Mouse (Mus musculus) CH12F3 (cell line): Measurements from ENCODE around the gene Lzts2.

Experiments
- in situ Hi-C: fragments of 300-500 bp; cut with MboI; formaldehyde crosslinking; loops from 2 replicates; pipeline ENCODE4 v1.14.3; 2020; ENCODE audit warnings: low sequenced_read_pairs

The Lzts2 gene

DNA sequence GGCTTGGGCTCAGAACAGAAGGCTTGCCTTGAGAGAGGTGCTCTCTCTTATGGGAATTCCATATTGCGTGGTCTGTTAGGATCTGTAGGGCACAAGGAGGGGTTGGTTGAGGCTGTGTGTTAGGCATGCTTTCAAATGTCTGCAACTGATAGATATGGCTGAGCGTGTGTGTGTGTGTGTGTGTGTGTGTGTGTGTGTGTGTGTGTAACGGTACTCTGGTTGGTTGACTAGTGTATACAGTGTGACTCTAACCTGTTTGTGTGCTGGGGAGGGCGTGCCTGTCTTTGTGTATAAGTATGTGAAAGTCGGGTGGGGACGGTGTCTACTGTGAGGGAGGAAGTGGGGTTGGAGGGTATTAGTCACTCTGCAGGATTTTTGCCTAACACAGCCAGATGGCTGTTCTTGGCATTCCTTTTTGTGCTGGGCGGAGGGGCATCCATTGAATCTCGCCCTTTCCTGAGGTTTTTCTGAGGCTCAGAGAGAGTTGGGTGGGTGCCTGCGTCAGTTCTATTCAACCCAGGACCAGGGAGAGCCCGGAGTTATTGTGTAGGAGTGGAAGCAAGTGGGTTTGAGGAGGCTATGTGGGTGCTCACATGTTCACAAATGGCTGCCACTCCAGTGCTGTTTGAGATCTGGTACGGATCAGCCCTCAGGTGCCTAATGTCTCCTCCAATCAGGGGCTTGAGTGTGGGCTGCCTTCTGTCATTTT, 33.9 kb downstream of the Lzts2 start:
- in situ Hi-C loops: no loop called here

DNA sequence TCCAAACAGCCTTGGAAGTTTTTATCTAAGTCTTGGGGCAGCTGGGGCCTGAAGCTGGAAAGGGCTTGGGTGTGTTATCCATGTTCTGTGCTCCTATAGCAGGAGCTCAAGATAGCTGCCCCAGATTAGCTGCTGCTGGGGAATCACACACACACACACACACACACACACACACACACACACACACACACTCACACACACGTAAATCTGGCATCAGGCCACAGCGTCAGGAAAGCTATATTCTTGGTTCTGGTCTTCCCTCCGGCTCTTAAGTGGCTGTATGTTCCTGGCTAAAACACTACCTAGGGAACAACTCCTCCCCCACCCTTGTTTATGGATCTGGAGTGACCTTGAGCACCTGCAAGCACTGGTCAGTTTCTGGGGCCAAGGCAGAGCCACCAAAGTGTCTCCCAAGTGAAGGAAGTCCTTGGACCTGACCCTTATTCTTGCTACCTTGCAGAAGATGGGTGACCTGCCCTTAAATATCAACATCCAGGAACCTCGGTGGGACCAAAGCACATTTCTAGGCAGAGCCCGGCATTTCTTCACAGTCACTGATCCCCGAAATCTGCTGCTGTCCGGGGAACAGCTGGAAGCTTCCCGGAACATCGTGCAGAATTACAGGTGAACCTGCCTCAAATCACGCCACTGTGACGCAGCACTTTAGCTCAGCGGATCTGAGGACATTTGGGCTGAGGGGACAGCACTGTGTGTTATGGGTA, 34.6 kb downstream of the Lzts2 start:
- in situ Hi-C loops: no loop called here

DNA sequence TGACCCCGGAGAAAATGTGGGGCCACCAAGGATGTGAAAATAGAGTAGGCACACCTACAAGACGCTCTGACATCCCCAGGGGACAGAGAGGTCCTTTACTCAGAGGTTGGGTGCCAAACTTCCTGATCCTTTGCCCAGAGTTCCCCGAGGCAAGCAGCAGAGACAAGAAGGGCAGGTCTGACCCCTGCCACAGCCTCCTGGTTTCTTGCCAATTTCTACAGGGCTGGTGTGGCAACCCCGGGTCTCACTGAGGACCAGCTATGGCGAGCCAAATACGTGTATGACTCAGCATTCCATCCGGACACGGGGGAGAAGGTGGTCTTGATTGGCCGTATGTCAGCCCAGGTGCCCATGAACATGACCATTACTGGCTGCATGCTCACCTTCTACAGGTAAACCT, 35.3 kb downstream of the Lzts2 start:
- in situ Hi-C loops: no loop called here

DNA sequence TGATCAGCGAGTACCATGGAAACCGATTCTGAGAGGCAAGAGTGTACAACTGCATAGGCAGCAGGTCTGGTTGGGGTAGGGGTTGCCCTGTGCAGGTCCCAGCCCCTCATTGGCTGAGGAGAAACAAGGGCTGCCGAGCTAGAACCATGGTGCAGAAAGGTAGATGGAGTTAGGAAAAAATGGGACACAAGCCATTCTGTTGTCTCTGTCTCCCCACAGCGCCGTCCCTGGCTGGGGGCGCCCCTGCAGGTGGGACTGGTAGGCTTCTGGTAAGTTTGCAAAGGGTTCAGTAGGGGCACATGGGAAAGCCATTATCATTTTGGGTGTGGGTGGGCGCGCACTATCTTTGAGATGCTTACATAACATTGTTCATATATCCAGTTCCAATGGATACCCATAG, 39.2 kb downstream of the Lzts2 start:
- in situ Hi-C loops: no loop called here

DNA sequence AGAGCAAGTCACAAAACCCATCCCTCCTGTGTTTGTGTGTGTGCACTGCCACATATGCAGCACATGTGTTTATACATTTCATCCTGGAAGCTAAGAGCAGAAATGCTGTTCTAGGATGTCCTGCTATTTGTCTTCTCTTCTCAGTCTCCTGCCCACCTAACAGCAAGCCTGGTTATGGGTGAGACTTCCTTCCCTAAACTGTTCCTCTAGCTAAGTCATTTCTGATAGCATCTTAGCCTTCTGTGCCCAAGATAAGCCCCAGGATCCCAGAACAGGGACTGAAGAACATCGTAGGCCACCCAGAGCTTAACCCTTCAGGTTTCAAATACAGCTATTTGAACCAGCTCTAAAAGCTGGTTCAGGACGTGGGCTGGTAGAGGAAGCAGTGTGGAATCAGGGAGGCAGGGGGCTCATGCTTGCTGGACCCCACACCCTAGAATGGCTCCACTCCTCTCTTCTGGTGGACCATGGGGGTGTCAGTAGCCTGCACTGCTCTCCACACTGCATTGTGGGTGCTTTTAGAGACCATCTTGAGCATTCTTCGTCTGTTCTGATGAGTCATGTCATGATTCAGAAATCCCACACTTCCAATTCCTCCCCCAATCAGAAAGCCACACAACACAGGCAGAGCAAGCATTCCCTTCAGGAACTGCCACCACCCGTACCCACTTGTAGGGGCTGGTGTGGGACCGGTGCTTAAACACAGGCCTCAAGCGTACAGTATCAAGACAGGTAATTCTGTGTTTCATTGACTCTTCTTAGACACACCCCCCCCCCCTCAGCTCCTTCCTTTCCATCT, 40.9 kb downstream of the Lzts2 start:
- in situ Hi-C loops: no loop called here

DNA sequence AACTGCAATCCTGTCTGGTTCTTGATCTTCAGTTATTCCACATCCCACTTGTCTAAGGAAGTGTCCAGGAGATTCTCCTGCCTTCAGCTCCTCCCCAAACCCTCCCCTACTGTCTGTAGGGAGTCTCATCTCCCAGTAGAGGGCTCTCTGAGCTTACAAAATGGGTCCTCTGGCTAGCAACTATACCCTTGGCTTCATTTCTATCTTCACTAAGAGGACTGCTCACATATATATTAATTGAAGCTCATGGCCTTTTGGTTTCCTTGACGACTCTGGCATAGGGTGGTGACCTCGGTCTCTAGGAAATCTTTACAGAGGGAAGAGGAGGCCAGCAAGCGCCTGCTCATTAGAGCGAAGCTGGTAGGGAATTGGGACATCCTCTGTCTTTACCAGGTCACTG, 42.1 kb downstream of the Lzts2 start:
- in situ Hi-C loops: no loop called here

DNA sequence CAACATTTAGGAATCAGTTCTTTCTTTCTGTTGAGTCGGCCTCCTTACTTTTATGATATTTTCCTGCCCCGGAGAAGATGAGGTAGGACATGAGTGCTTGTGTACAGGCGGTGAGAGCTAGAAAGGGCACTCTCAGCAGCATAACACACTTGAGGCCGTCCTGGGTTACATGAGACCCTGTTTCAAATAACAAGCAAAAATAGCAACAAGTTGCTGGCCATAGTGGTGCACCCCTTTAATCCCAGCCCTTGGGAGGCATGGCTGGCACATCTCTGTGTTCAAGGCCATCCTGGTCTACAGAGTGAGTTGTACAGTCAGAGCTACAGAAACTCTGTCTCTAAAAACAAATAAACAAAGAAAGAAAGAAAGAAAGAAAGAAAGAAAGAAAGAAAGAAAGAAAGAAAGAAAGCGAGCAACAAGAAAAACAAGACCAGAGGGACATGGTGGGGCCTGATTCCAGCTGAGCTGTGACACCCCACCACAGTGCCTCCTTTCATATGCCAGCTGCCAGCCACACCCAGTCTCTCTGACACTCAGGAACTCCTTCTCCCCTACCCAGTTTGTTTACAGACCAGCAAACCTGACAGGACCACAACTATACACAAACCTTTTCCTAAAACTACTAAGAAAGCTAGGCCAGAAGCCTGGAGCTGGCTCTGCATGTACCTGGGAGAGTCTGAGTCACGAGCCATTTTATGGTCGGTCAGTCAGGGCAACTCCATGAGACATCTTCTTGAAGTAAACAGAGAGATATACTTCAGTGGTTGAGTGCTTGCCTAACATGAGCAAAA, 42.9 kb downstream of the Lzts2 start:
- in situ Hi-C loops: no loop called here

DNA sequence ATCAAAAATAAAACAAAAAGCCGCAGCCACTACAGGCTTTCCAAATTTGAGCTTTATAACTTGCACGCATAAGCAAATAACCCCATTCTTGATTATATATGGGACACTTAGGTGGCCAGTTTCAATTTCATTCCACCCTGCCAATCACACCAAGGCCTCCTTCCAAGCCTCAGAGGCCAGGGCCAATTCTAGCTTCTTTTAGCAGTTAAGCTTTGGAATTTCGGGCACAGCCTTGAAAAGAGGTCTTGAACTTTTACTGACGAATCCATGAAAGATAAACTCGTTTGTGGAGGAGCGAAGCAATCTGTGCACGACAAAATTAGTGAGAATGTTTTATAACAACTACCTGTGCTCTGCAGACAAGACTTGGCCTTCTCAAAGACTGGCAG, 43.5 kb downstream of the Lzts2 start:
- in situ Hi-C loops: no loop called here

DNA sequence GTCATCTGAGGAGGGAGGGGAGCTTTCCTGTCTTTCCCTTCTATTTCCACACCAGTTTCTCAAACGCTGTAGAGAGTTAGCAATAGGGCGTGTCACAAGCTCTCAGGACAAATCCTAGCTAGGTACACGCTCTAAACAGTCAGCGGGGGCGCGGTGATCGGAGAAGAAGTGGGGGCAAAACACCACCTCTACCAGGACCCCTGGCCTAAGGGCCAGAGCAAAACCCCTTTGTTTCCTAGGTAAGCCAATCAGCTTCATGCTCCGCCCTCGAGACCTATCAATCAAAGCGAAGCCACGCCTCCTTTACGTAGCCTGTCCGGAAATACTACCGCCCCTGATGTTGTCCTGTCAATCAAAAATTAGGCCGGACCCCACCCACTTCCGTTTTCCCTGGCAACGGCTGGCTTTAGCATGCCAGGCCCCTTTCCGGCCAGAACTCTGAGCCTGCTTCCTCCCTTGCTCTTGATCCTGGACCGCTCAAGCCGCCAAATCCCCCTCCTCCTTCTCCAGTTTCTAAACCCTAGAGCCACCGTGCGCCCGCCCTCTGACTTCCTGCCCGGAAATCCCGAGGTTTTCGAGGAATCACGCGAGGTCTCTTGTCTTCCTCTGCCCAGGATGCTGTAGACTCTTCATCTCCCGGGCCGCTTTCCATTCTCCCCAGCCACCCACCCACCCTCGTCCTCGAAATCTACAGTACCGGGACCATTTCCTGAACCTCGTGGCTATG, 44.1 kb downstream of the Lzts2 start:
- in situ Hi-C loops: no loop called here

DNA sequence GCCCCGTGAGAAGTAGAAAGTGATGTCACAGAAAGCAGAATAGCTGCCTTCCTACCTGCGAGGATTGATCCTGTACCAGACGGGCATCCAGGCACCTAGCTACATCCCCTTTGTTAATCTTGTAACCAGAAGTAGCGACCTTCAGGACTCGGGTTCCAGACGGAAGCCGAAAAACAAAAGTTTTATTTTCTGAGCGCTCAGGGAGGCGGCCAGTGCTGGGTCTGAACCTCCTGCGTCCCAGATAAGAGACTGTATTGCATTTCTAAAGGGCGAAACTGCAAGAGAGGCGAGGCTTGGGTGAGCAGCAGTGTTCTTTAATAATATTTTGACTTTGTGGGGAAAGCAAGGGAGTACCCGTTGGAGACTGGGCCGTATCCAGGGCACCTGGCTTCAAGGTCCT, 44.6 kb downstream of the Lzts2 start:
- in situ Hi-C loops: no loop called here

DNA sequence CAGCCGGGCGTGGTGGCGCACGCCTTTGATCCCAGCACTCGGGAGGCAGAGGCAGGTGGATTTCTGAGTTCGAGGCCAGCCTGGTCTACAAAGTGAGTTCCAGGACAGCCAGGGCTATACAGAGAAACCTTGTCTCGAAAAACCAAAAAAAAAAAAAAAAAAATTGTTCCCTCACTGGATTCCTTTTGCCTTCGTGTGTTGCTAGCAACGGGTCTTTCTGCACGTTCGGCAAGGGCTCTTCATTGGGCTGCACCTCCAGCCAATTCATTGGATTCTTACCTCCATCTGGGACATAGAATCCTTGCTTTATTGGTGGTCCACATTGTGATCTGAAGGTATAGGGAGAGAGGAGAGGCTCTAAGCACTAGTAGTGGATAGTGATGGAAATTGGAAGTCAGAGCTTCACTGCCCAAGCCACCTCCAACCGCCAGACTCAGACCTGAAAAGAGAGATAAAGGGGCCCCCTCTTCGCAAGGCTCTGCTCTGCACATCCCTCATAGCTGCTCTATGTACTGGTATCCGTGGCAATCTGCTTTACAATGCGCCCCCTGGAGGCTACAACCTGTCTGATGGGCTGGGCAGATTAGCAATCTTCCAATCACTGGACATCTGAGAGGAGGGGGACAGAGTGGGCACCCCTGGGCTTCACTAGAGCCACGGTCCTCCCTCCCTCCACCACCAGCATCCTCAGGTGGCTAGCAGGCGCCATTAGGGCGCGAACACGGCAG, 49.5 kb downstream of the Lzts2 start:
- in situ Hi-C loops: no loop called here

DNA sequence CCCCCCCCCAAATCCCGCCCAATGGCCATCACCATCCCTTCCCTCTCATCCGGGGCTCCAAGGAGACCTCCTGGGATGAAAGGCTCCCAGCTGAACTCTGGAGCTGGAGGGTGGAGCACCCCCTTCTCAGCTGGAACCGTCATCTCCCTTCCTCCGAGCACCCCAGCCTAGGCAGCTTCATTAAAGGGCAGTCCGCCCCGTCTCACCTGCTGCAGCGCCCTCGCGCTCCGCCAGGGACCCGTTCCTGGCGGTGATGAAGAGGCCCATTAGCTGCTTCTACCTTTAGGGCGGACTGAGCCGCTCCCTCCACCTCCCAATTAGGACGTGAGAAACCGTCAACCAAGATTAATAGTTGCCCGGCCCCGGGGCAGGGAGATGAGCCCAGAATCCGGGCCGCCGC, 51.0 kb downstream of the Lzts2 start:
- in situ Hi-C loops: no loop called here

DNA sequence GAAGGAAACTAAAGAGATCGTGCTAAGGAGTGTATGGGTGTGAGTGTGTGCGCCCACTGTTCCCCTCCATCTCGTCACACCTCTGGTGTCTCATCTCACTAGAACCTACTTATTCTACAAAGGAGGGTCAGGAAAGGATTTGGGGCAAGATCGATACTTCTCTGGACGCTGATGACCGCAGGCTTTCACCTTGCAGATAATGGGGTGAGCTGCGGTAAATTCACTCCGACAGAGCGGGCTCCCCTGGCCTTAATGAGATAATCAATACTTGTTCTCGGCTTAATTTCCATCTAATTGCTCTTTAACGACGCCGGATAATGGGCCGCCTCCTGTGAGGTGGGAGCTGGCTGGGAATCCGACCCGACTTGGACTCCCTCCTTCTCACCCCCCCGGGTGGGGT, 53.0 kb downstream of the Lzts2 start:
- in situ Hi-C loops: no loop called here

DNA sequence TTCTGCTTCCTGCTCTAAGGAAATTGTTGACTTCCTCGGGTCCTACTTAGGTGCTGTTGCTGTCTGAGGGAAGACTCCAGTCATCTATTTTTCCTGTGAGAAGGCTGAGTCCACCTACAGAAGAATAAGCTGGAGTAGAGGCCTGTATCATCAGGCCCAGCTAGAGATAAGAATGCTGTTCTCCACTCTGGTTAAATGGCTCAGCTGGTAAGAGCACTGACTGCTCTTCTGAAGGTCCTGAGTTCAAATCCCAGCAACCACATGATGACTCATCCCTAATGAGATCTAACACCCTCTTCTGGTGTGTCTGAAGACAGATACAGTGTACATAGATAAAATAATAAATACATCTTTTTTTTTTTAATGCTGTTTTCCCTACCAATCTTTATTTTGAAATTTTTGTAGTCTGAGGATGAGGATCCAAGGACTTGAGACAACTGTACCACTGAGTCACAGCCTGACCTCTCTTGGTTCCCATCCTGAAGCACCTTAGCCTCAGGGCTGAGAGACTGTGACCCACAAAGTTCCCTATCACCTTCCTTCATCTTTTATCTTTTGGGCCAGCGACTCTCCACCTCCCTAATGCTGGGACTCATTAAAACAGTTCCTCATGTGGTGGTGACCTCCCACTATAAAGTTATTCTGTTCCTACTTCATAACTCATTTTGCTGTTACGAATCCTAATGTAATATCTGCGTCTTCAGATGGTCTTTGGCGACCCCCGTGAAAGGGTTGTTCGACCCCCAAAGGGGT, 53.7 kb downstream of the Lzts2 start:
- in situ Hi-C loops: no loop called here

DNA sequence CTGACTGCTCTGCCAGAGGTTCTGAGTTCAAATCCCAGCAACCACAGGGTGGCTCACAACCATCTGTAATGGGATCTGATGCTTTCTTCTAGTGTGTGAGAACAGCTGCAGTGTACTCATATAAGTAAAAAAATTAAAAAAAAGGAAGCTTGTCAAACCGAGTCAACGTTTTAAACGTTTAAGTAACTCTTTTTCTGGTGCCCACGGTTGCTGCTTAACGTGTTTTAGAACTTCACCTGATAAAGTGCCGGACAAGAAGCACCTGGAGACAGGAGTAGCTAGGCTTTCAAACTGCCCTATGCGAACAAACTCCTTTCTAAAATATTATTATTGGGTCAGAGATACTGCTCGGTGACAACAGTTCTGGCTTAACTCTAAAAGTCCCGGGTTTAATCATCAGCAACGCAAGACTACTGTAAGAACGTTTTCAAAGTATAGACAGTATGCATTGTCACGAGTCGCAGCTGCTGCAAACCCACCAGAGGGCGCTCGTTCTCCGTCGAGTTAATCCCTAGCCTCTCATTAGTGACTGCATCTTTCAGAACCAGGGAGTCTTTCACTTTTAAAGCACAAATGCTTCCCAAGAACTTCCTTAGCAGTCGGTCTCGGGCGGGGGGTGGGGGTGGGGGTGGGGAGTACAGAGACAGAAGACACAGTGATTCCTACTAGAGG, 59.8 kb downstream of the Lzts2 start:
- in situ Hi-C loops: no loop called here

DNA sequence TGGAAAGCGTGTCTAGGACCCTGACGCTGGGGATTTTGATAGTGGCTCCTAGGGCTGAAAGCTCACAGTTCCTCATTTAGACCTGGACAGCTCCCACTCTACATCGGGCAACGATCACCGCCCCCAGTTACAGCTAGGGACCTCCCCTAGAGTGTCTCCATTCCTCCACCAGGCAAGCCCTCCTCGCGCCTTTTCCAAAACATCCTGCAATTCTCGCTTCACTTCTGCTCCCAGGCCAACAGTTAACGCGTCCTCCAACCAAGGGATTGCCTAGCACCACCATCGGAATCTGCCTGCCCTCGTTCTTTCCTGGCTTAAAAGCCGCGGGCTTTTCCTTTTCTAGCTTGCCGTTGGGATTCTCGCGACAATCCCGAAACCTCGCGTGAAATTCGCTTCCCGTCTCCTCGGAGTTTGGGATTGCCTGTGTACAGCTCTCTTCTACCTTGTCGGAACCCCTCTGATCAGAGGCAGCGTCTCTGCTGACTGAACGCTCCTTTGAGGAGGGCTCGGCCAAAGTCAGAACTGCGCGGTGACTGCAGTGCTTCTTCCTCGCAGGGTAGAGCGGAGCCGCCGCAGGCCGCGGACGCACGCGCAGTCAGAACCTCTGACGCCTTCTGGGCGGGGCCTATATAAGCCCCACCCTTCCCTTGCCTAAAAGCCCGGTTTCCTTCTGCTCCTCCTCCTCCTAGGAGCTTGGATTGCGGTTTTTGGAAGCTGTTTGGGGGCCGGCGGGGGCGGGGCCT, 60.5 kb downstream of the Lzts2 start, which contains the start of gene Kazald1:
Kazald1 (plus strand) TSS at position 662 of the 743 bp plus-strand sequence.
- in situ Hi-C loops: no loop called here

DNA sequence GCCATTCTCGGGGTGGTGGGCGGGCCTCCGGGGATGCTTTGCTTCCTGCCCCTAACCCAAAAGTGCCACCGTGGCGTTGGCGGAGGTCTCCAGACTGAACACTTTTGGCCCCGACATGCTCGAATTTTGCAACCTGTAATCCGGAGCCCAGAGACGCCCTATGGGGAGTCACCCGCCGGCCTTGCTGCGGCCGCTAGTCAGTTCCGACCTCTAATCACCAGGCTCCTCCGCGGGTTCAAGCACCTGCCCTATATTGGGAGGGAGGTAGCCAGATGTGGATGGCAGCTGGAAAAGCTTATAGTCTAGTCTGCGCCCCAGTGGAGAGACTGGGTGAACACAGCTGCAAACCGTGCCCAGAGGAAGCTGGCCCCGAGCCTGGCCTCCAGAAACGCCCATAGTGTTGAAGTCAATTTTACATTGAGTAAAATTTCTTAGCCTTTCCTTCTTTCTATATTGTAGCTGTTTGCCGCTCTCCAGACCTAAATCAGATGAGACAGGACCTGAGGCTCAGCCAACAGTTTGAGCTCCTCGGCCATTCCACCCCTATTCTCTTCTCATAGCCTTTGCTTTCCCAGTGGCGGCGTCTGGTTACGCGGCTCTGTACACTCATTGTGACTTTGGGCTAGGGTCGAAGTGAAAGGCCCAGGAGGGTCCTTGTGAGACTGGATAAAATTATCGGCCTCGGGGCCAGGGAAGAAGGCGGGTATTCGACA, 61.3 kb downstream of the Lzts2 start:
- in situ Hi-C loops: no loop called here
